Mouse (Mus musculus): Measurements from ENCODE around the gene Col6a3.

Gene Col6a3

DNA sequence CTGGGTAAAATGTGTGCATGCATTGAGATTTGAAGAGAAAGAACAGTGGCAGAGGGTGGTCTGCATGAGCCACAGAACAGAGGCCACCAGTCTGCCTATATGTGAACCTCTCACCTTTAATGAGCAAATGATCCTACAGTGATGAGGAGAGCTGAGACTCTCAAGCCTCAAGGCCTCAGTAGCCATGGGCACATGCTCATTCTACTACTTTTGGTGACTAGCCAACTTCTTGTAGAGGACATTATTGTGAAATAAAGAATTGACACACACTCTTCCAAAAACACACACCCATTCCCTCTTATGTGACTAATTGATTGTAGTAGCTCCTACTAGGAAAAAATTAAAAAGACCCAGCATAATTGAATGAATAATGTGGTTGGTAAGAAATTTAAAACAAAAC, 120.0 kb downstream of the Col6a3 start:
- no peak for DNase-seq (ENCODE audit: low spot score in 2 of 2)

DNA sequence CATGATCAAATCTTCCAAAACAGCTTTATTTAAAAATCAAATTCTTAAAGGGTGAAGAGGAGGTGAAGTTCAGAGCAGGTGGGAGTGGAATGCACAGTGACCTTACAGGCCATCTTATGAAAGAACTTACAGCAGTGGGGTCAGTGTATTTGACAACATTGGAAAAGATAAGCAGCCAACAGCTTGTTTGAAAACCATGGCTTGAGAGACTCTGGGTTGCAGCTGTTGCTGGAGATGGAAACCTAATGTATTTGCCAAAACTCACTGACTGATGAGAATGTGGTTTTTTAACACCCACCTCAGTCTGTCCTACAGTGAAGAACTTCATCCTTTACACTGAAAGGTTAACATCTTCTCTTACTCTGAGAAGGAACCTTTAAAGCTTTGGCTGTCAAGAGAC, 120.4 kb downstream of the Col6a3 start:
- DNase-seq (ENCODE audit: low spot score in 2 of 2), result no peak

GRCm38 (mm10) chr1:90722021-90722420, 121.8 kb downstream of the Col6a3 start:
- no peak for DNase-seq (ENCODE audit: low spot score in 2 of 2)

GRCm38 (mm10) chr1:90720610-90721241, 123.0 kb downstream of the Col6a3 start:
- no peak for DNase-seq (ENCODE audit: low spot score in 2 of 2)

DNA sequence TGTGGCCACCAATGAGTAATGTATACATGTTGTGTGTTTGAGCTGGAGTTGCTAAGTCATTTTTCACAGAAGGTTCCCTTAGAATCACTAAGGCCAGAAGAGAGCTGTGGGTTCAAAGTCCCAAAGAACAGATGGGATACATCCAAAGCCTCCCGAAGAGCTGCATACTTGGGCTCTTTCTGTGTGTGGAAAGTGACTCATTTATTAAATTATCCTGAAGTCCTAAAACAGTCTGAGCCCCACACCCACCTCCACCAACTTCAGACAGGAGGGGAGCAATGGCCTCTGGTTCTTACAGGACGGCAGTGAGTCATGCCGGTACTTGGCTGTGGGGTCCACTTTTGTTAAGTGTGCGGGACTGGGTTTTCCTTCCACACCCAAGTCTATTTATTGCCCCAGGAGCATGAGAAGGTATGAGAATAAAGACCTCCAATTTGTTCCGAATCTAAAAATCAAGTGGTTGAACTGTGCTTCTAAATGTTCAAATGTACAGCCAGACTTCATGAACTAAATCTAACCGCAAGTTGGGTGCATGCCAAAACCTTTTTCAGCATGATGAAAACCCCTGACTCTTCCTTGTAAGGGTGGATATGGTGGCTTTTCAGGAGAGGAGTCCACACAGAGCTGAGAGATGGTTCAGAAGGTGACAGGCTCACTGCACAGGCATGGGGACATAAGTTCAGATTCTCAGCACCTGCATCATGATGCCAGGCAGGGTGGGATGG, 124.8 kb downstream of the Col6a3 start:
- DNase-seq (ENCODE audit: low spot score in 2 of 2), result no peak

DNA sequence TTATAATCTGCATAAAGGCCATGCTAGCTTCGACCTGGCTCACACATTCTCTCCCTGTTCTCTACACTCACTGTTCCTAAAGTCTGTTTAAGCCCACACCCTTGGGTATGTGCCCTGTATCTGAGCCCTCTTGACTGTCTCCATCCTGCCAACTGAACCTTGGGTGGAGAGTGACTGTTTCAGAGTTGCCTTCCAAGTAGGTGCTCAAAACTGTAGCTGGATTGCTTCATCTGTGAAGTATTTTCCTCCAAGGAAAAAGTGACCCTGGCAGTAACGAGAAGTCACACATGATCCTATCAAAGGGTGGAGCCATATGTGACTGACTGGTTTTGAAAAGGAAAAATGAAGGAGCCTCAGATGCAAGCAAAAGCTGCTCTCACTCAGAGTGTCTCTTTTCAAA, 127.5 kb downstream of the Col6a3 start:
- no peak for DNase-seq (ENCODE audit: low spot score in 2 of 2)

Data from spleen, postnatal 4 days (tissue).